Mouse (Mus musculus): ENCODE results near the gene Stx1b. TPM values are rescaled to one million over a fixed set of nuclear protein-coding genes. Genes with fewer than 3 reads are reported as not detected.

Gene Stx1b
- 2.2 and 2.4 TPM in 2 replicates for polyA plus RNA-seq (2012; rRNA removed)

GRCm38 (mm10) chr7:127824176-127824871 lies at the start of gene Stx1b, which contains the start of gene Stx4a:
Gene Stx1b (minus strand): TSS chr7:127824549.
Gene Stx4a (plus strand): TSS chr7:127824294.
- Histone ChIP-seq H3K4me3 (ENCODE audit: control insufficient read depth, low read depth, low read length) (peak within 1 kb of the TSS; percentile 61), H3K36me3 (ENCODE audit: control insufficient read depth, insufficient read depth, low read length) (no peaks in the 10 kb centered on the region), H3K4me1 (ENCODE audit: control insufficient read depth, insufficient read depth, low read length) (peaks cover 14% of the 10 kb centered on the region), H3K27me3 (ENCODE audit: control insufficient read depth, insufficient read depth, low read length) (no peaks in the 10 kb centered on the region), H3K27ac (ENCODE audit: control insufficient read depth, insufficient read depth, low read depth, low read length) (no peak within 1 kb of the TSS)
- TF ChIP-seq CTCF (IDR thresholded peaks at IDR 0.05; ENCODE audit: control insufficient read depth, insufficient read depth, insufficient replicate concordance, low read depth, low read length) (no peak), POLR2A (IDR thresholded peaks at IDR 0.05; ENCODE audit: control insufficient read depth, low read depth, low read length) (no peak)

GRCm38 (mm10) chr7:127870136-127870821 lies 45.9 kb upstream of the Stx1b start:
- Histone ChIP-seq H3K4me3 (ENCODE audit: control insufficient read depth, low read depth, low read length) (no peak overlapping the region), H3K27me3 (ENCODE audit: control insufficient read depth, insufficient read depth, low read length) (no peaks in the 10 kb centered on the region), H3K36me3 (ENCODE audit: control insufficient read depth, insufficient read depth, low read length) (no peaks in the 10 kb centered on the region), H3K27ac (ENCODE audit: control insufficient read depth, insufficient read depth, low read depth, low read length) (no peak overlapping the region), H3K4me1 (ENCODE audit: control insufficient read depth, insufficient read depth, low read length) (peaks cover 7% of the 10 kb centered on the region)
- no peak for TF ChIP-seq POLR2A (IDR thresholded peaks at IDR 0.05; ENCODE audit: control insufficient read depth, low read depth, low read length)
- TF ChIP-seq CTCF (IDR thresholded peaks at IDR 0.05; ENCODE audit: control insufficient read depth, insufficient read depth, insufficient replicate concordance, low read depth, low read length), result no peak

DNA sequence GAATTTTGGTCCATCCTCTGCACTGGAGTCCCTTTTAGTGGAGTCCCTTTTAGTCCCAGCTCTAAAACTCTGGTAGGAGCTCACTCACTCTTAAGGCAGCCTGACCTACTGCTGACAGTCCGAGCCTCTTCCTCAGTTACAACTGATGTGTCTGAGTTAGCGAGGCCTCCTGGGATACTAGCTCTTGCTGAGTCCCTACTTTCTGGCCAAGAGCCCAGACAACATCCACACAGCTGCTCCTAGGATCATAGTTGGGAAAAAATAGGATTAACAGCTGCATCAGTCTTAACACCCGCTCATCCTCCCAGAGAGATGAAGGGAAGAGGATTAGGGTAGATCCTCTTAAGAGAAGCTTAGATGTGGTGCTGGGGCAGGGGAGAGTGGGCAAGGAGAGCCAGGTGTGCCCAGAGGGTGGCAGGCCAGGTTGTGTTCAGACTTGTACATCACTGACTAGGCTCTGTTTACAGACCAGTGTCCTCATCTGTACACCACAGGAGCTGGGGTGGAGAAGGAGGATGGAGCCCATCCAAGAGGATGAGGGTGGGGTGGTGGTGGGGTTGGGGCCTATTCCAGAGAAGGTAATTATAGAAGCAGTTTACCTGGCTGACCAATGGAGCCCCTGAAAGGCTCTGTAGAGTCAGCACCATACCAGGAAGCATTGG lies 44.9 kb upstream of the Stx1b start:
- TF ChIP-seq CTCF (IDR thresholded peaks at IDR 0.05; ENCODE audit: control insufficient read depth, insufficient read depth, insufficient replicate concordance, low read depth, low read length), result no peak
- TF ChIP-seq POLR2A (IDR thresholded peaks at IDR 0.05; ENCODE audit: control insufficient read depth, low read depth, low read length), result no peak
- Histone ChIP-seq H3K36me3 (ENCODE audit: control insufficient read depth, insufficient read depth, low read length) (no peaks in the 10 kb centered on the region), H3K27me3 (ENCODE audit: control insufficient read depth, insufficient read depth, low read length) (no peaks in the 10 kb centered on the region), H3K4me3 (ENCODE audit: control insufficient read depth, low read depth, low read length) (no peak overlapping the region), H3K4me1 (ENCODE audit: control insufficient read depth, insufficient read depth, low read length) (peaks cover 2% of the 10 kb centered on the region; the same call in 1 of the 2 replicates), H3K27ac (ENCODE audit: control insufficient read depth, insufficient read depth, low read depth, low read length) (no peak overlapping the region)

- Histone ChIP-seq H3K27me3 (ENCODE audit: control insufficient read depth, insufficient read depth, low read length) (no peaks in the 10 kb centered on the region), H3K4me3 (ENCODE audit: control insufficient read depth, low read depth, low read length) (no peak overlapping the region), H3K4me1 (ENCODE audit: control insufficient read depth, insufficient read depth, low read length) (peaks cover 2% of the 10 kb centered on the region; the same call in 1 of the 2 replicates), H3K36me3 (ENCODE audit: control insufficient read depth, insufficient read depth, low read length) (no peaks in the 10 kb centered on the region), H3K27ac (ENCODE audit: control insufficient read depth, insufficient read depth, low read depth, low read length) (no peak overlapping the region)
- TF ChIP-seq CTCF (IDR thresholded peaks at IDR 0.05; ENCODE audit: control insufficient read depth, insufficient read depth, insufficient replicate concordance, low read depth, low read length) (no peak), POLR2A (IDR thresholded peaks at IDR 0.05; ENCODE audit: control insufficient read depth, low read depth, low read length) (no peak)
Observed at GRCm38 (mm10) chr7:127867641-127868040, 43.3 kb upstream of the Stx1b start.

DNA sequence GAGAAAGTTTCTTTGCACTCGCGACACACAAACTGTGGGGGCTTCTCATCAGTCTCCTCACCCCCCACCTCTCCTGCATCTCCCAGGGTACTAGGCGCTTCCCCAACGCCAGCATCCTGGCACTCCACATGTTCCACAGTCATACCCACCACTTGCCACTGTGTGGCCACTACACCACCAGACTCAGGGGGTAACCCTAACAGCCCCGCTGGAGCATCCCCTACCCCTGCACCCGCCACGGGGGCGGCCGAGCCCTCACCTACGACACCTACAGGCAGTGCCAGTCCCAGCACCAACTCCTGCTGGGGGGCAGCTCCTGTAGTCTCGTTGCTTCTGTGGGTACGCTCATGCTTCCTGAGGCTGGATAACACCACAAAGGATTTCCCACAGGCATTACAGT lies 42.1 kb upstream of the Stx1b start:
- Histone ChIP-seq H3K36me3 (ENCODE audit: control insufficient read depth, insufficient read depth, low read length) (no peaks in the 10 kb centered on the region), H3K4me1 (ENCODE audit: control insufficient read depth, insufficient read depth, low read length) (peaks cover 2% of the 10 kb centered on the region; the same call in 1 of the 2 replicates), H3K4me3 (ENCODE audit: control insufficient read depth, low read depth, low read length) (no peak overlapping the region)

GRCm38 (mm10) chr7:127858258-127858657 lies 33.9 kb upstream of the Stx1b start:
- TF ChIP-seq CTCF (IDR thresholded peaks at IDR 0.05; ENCODE audit: control insufficient read depth, insufficient read depth, insufficient replicate concordance, low read depth, low read length), result no peak
- TF ChIP-seq POLR2A (IDR thresholded peaks at IDR 0.05; ENCODE audit: control insufficient read depth, low read depth, low read length), result no peak
- no peaks in the 10 kb centered on the region for H3K4me1 ChIP-seq (ENCODE audit: control insufficient read depth, insufficient read depth, low read length)
- no peaks in the 10 kb centered on the region for H3K27me3 ChIP-seq (ENCODE audit: control insufficient read depth, insufficient read depth, low read length)
- no peak overlapping the region for H3K27ac ChIP-seq (ENCODE audit: control insufficient read depth, insufficient read depth, low read depth, low read length)
- no peak overlapping the region for H3K4me3 ChIP-seq (ENCODE audit: control insufficient read depth, low read depth, low read length)
- H3K36me3 ChIP-seq (ENCODE audit: control insufficient read depth, insufficient read depth, low read length), result no peaks in the 10 kb centered on the region

More for the DNA sequence above, 42.1 kb upstream of the Stx1b start:
- no peaks in the 10 kb centered on the region for H3K27me3 ChIP-seq (ENCODE audit: control insufficient read depth, insufficient read depth, low read length)
- H3K27ac ChIP-seq (ENCODE audit: control insufficient read depth, insufficient read depth, low read depth, low read length), result no peak overlapping the region
- TF ChIP-seq CTCF (IDR thresholded peaks at IDR 0.05; ENCODE audit: control insufficient read depth, insufficient read depth, insufficient replicate concordance, low read depth, low read length), result no peak
- no peak for TF ChIP-seq POLR2A (IDR thresholded peaks at IDR 0.05; ENCODE audit: control insufficient read depth, low read depth, low read length)

DNA sequence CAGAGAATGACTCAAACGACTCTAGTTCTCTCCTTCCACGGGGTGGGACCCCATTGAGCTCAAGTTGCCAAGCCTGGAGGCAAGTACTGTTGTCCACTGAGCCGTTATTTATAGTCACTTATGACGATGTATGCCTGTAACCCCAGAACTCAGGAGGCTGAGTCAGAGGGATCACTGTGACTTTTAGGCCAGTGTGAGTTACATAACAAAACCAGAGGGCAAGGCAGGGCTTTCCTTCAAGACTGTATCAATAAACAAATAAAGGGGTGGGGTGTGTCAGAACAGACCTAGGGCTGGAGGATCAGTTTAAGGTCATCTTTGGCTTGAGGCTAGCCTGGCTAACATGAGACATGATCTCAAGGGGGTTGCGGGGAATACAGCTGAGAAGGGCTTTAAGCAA lies 26.6 kb upstream of the Stx1b start:
- Histone ChIP-seq H3K27ac (ENCODE audit: control insufficient read depth, insufficient read depth, low read depth, low read length) (no peak overlapping the region), H3K36me3 (ENCODE audit: control insufficient read depth, insufficient read depth, low read length) (no peaks in the 10 kb centered on the region), H3K4me1 (ENCODE audit: control insufficient read depth, insufficient read depth, low read length) (no peaks in the 10 kb centered on the region), H3K4me3 (ENCODE audit: control insufficient read depth, low read depth, low read length) (no peak overlapping the region), H3K27me3 (ENCODE audit: control insufficient read depth, insufficient read depth, low read length) (no peaks in the 10 kb centered on the region)
- TF ChIP-seq CTCF (IDR thresholded peaks at IDR 0.05; ENCODE audit: control insufficient read depth, insufficient read depth, insufficient replicate concordance, low read depth, low read length) (no peak), POLR2A (IDR thresholded peaks at IDR 0.05; ENCODE audit: control insufficient read depth, low read depth, low read length) (no peak)

All from testis, adult 2 months (tissue).